Mouse (Mus musculus) ES-E14 (cell line): ENCODE results near the gene Ttc27. TPM values are rescaled to one million over a fixed set of nuclear protein-coding genes. Genes with fewer than 3 reads are reported as not detected.

Experiments
- DNase-seq: peaks from one replicate; pipeline ENCODE4 v3.0.0-alpha.2; 2013; ENCODE audit warnings: low read depth, low spot score
- H3K27ac ChIP-seq: 2 replicates; pipeline ENCODE4 v1.5.1; 2012; ENCODE audit warnings: low read depth, mild to moderate bottlenecking, low read length, moderate library complexity, mixed read lengths; ENCODE audit not compliant: poor library complexity, insufficient read depth, severe bottlenecking
- H3K36me3 ChIP-seq: 2 replicates; pipeline ENCODE4 v1.6.1; 2012; ENCODE audit warnings: mild to moderate bottlenecking, low read length, moderate library complexity, mixed read lengths; ENCODE audit not compliant: control insufficient read depth, poor library complexity, insufficient read depth, severe bottlenecking
- H3K4me1 ChIP-seq, 2 experiments: fragments of 150-350 bp in 1 of 2; sonication (generic) in 1 of 2; 2 replicates each; pipeline ENCODE4 v1.6.1; 2012; ENCODE audit warnings: low read length in 2 of 2, mild to moderate bottlenecking in 1 of 2, mixed read lengths in 1 of 2; ENCODE audit not compliant: control insufficient read depth in 2 of 2, insufficient read depth in 2 of 2, poor library complexity in 1 of 2
- H3K4me3 ChIP-seq, 2 experiments: fragments of 150-350 bp in 1 of 2; sonication (generic) in 1 of 2; 2 replicates each; pipeline ENCODE4 v1.5.1; 2012; ENCODE audit warnings: low read length in 2 of 2, low read depth in 1 of 2, mild to moderate bottlenecking in 1 of 2, mixed read lengths in 1 of 2; ENCODE audit not compliant: insufficient read depth in 1 of 2, poor library complexity in 1 of 2, severe bottlenecking in 1 of 2
- H3K9ac ChIP-seq: 2 replicates; pipeline ENCODE4 v1.6.1; 2012; ENCODE audit warnings: low read depth, mild to moderate bottlenecking, low read length, mixed read lengths; ENCODE audit not compliant: poor library complexity, insufficient read depth, severe bottlenecking
- H3K9me3 ChIP-seq: fragments of 150-350 bp; sonication (generic); 2 replicates; pipeline ENCODE4 v1.6.1; 2012; ENCODE audit warnings: low read depth, mild to moderate bottlenecking, low read length; ENCODE audit not compliant: control insufficient read depth, insufficient read depth
- CHD2 ChIP-seq: IDR thresholded peaks from 2 replicates; pipeline ENCODE4 v1.6.1; 2014; ENCODE audit warnings: mild to moderate bottlenecking, low read depth, low read length, inconsistent platforms
- HCFC1 ChIP-seq: IDR thresholded peaks from 2 replicates; pipeline ENCODE4 v1.6.1; 2012; ENCODE audit warnings: low read length, inconsistent platforms, borderline replicate concordance; ENCODE audit not compliant: insufficient read depth
- MAFK ChIP-seq: IDR thresholded peaks from 2 replicates; pipeline ENCODE4 v1.6.1; 2014; ENCODE audit warnings: mild to moderate bottlenecking, low read depth, low read length, inconsistent platforms; ENCODE audit not compliant: insufficient read depth
- ZC3H11A ChIP-seq: IDR thresholded peaks from 2 replicates; pipeline ENCODE4 v1.6.1; 2012; ENCODE audit warnings: low read depth, mild to moderate bottlenecking, inconsistent platforms, low read length, borderline replicate concordance
- ZNF384 ChIP-seq: IDR thresholded peaks from 2 replicates; pipeline ENCODE4 v1.6.1; 2012; ENCODE audit warnings: low read depth, low read length, inconsistent platforms
- in situ Hi-C, 2 experiments: fragments of 600-800 bp; cut with MboI; formaldehyde crosslinking; loops; one replicate each; pipeline ENCODE4 v1.15.1; 2025; ENCODE audit warnings: low sequenced_read_pairs in 2 of 2, inconsistent platforms in 1 of 2; ENCODE audit not compliant: unreplicated experiment in 2 of 2
- total RNA-seq: library from RNA; depleted of rRNA; stranded (reverse); fragments of 300-350 nt; gene quantifications from 2 replicates; pipeline ENCODE4 v1.2.3, GENCODE M21; 2012

Ttc27 gene
- total RNA-seq, 1 experiment = 52.3 TPM

GRCm38 (mm10) chr17:74780133-74780532 is 62.6 kb downstream of the Ttc27 start:
- Histone ChIP-seq H3K27ac (no peak overlapping the region), H3K4me1 (peaks cover 0 to 3% of the 10 kb centered on the region in 2 experiments; a peak in 1 of 4 replicates), H3K9me3 (no peaks in the 10 kb centered on the region), H3K36me3 (peaks cover 3% of the 10 kb centered on the region), H3K4me3 (no peak overlapping the region), H3K9ac (no peak overlapping the region)
- DNase-seq = no peak
- in situ Hi-C loops = no loop called here
- TF ChIP-seq MAFK = no peak
- no peak for TF ChIP-seq ZNF384
- no peak for TF ChIP-seq CHD2
- TF ChIP-seq HCFC1 = no peak
- no peak for TF ChIP-seq ZC3H11A

- in situ Hi-C loops = no loop called here
- Histone ChIP-seq H3K4me1 (peaks cover 0 to under 1% of the 10 kb centered on the region in 2 experiments; a peak in 1 of 4 replicates), H3K27ac (no peak overlapping the region), H3K4me3 (no peak overlapping the region), H3K9me3 (no peaks in the 10 kb centered on the region), H3K9ac (no peak overlapping the region), H3K36me3 (peaks cover 3% of the 10 kb centered on the region)
- DNase-seq = no peak
- TF ChIP-seq HCFC1 (no peak), MAFK (no peak), ZNF384 (no peak), ZC3H11A (no peak), CHD2 (no peak)
Measured at GRCm38 (mm10) chr17:74780627-74781026, 63.1 kb downstream of the Ttc27 start.

- Histone ChIP-seq H3K4me3 (no peak overlapping the region), H3K27ac (no peak overlapping the region), H3K36me3 (peaks cover 3% of the 10 kb centered on the region), H3K4me1 (no peaks in the 10 kb centered on the region; a peak in 1 of 4 replicates), H3K9ac (no peak overlapping the region), H3K9me3 (no peaks in the 10 kb centered on the region)
- DNase-seq = no peak
- in situ Hi-C loops = no loop called here
- TF ChIP-seq CHD2 (no peak), ZNF384 (no peak), HCFC1 (no peak), ZC3H11A (no peak), MAFK (no peak)
Measured at GRCm38 (mm10) chr17:74781911-74782310, 64.4 kb downstream of the Ttc27 start.

DNA sequence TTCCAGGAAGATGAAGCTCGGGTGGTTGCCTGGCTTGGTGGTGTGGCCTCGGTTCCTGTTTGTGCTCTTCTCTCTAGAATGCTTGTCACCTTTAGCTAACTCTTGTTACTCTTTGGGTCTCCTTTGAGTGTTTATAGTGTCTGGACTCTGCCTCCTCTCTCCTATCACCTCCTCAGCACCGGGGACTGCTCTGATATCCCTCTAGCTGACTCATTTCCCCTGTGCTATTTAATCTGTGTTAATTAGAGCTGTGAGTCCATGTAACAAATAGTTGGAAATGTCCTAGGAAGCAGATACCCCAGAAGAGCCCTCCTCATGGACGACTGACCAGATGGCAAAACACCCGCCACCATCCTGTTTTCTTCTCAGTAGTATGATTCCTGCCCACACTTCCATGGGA is 68.1 kb downstream of the Ttc27 start:
- Histone ChIP-seq H3K9me3 (no peaks in the 10 kb centered on the region), H3K4me1 (no peaks in the 10 kb centered on the region; a peak in 1 of 4 replicates), H3K36me3 (peaks cover 3% of the 10 kb centered on the region; the same call in 1 of the 2 replicates), H3K4me3 (no peak overlapping the region), H3K9ac (no peak overlapping the region), H3K27ac (no peak overlapping the region)
- in situ Hi-C loops = no loop called here
- TF ChIP-seq ZC3H11A (no peak), CHD2 (no peak), ZNF384 (no peak)
- no peak for DNase-seq

DNA sequence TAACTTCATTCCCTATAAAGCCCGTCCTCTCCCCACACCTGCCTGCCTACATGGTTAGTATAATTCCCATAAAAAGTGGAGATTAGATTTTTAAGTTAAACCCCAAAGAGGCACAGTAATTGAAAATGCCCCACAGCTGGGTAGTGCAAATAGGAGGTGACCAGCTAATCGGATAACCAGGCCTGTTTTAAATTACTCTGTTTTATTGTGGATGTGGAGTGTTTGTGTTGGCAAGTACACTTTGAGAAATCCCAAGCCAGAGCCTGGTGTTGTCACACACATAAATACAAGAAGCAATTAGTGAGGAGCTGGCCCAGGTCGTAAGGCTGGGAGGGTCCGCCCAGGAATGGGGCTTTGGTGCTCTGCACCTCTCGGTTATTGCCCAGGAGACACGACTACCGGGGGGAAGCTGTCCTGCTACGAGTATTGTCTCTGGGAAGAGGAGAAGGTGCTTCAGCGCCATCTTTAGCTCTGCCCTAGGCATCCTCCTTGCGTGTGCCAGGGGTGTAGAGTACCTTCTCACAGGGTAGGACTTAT is 68.7 kb downstream of the Ttc27 start:
- H3K9me3 ChIP-seq = no peaks in the 10 kb centered on the region
- H3K9ac ChIP-seq = no peak overlapping the region
- DNase-seq = no peak
- no peak overlapping the region for H3K4me3 ChIP-seq
- peaks cover 3% of the 10 kb centered on the region; the same call in 1 of the 2 replicates for H3K36me3 ChIP-seq
- TF ChIP-seq MAFK = no peak
- TF ChIP-seq ZC3H11A = no peak
- no peak for TF ChIP-seq ZNF384
- TF ChIP-seq HCFC1 = no peak
- TF ChIP-seq CHD2 = no peak
- H3K27ac ChIP-seq = no peak overlapping the region
- no peaks in the 10 kb centered on the region; a peak in 1 of 4 replicates for H3K4me1 ChIP-seq
- in situ Hi-C loops = no loop called here
